Mouse (Mus musculus) Patski (cell line): ENCODE data around the gene Kirrel. TPM values are rescaled to one million over a fixed set of nuclear protein-coding genes. Genes with fewer than 3 reads are reported as not detected.

Experiments used
- ATAC-seq: fragments of 100-300 bp; one replicate; pipeline ENCODE4 v1.8.0; 2021
- CTCF ChIA-PET: fragments of 350-600 bp; sonication (Branson Sonifier 250); formaldehyde crosslinking; loops from one replicate; lab custom pipeline; 2022; ENCODE audit warnings: inconsistent platforms; lab: Charles Lee
- POLR2A ChIA-PET: fragments of 350-600 bp; sonication (Branson Sonifier 250); formaldehyde crosslinking; loops from one replicate; lab custom pipeline; 2022; ENCODE audit warnings: antibody characterized with exemption, inconsistent platforms; lab: Charles Lee
- DNase-seq: peaks from one replicate; pipeline ENCODE4 v3.0.0-alpha.2; 2011; ENCODE audit warnings: low read depth, low spot score
- H3K27me3 ChIP-seq: fragments of 371-371 bp; one replicate; pipeline ENCODE4 v1.5.1; 2021
- CTCF ChIP-seq: fragments of 100-300 bp; IDR thresholded peaks from one replicate; pipeline ENCODE4 v1.5.1; 2021
- in situ Hi-C: fragments of 300-500 bp; cut with MboI; formaldehyde crosslinking; loops from 3 replicates; pipeline ENCODE4 v1.11.1; 2018; ENCODE audit warnings: low pct_unique_long_range_greater_than_20kb, mixed read lengths
- polyA plus RNA-seq: library from polyadenylated mRNA; unstranded; gene quantifications from one replicate; pipeline ENCODE4 v1.2.3, GENCODE M21; 2021

Gene Kirrel
- polyA plus RNA-seq, 1 experiment from 2014 or later, result 156 TPM

DNA sequence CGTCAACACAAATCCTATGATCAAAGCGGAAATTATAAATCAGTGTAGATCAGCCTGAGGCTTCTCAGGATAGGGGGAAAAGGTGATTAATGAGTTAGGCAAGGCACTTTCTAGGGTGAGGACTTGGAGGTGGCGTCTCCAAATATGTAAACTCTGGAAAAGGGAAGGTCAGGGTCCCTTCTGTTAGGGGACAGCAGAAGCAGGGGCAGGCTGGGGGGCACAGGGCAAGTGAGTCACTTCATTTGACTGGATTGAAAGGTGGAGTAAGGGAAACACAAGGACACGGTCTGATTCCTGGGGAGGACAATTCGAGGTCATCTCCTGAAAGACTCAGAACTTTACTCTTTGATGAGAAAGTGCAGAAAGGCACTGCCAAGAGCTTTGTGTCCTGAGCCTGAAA lies 97.6 kb downstream of the Kirrel start:
- TF ChIP-seq CTCF, result no peak
- H3K27me3 ChIP-seq, result no peaks in the 10 kb centered on the region
- ATAC-seq (no peak), DNase-seq (no peak)
- in situ Hi-C loops, result no loop called here
- ChIA-PET CTCF (no interaction called here), POLR2A (no interaction called here)

DNA sequence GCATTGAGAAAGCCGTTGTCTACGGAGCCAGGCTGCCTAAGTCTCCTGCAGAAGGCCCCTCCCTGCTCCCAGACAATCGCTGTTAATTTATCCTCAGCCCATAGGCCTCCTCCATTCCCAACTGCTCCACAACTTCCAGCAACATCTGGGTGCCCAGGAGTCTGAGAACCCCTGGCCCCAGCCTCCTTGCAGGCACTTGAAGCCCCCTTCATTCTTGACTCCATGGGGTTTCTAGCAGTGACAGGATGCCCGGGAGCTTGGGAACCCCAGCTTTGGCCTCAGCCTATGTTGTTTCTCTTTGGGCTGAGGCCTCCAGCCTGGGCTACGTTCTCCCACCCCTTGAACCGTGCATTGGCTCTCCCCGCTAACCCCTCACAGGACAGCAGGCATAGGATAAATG lies 98.4 kb downstream of the Kirrel start:
- DNase-seq (no peak), ATAC-seq (no peak)
- TF ChIP-seq CTCF, result no peak
- POLR2A ChIA-PET, result no interaction called here
- in situ Hi-C loops, result no loop called here
- H3K27me3 ChIP-seq, result no peaks in the 10 kb centered on the region
- CTCF ChIA-PET, result no interaction called here

GRCm38 (mm10) chr3:87072612-87073515 lies 101.7 kb downstream of the Kirrel start:
- peak; percentile 93 for ATAC-seq
- H3K27me3 ChIP-seq, result no peaks in the 10 kb centered on the region
- peak; percentile 94 for DNase-seq
- in situ Hi-C loops, result loop anchor here (5.0 kb wide), 1 partner anchor 36 kb away; no protein-coding TSS in a partner anchor
- ChIA-PET POLR2A (interaction anchor here (1.7 kb wide), 1 partner anchor 8 kb away, joined by 4 read pairs; no protein-coding TSS in a partner anchor), CTCF (interaction anchor here (1.0 to 4.0 kb wide), 7 partner anchors 9 to 112 kb away, joined by 3 to 17 read pairs (median 3); no protein-coding TSS in a partner anchor)
- TF ChIP-seq CTCF, result no peak

DNA sequence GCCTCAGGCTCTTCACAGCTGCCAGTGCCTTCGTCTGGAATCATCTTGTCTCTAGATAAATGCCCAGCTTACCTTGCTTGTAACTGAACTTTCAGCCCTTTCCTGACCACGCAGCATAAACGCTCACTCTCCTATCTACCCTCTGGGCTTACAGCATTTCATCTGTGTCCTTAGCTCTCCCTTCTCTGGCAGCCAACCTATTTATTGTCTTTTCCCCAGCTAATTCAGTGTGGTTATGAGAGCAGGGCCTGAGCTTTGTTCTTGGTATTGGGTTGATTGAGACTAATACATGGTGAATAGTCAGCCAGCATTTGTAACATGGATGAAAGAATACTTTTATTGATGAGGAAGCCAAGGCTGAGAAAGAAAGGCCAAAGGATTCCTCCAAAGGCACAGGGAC lies 102.4 kb downstream of the Kirrel start:
- ATAC-seq (no peak), DNase-seq (no peak)
- TF ChIP-seq CTCF, result no peak
- ChIA-PET POLR2A (interaction anchor here (1.7 kb wide), 1 partner anchor 9 kb away, joined by 4 read pairs; no protein-coding TSS in a partner anchor), CTCF (interaction anchor here (1.0 to 4.0 kb wide), 3 partner anchors 10 to 112 kb away, joined by 3 to 17 read pairs (median 16); no protein-coding TSS in a partner anchor)
- in situ Hi-C loops, result loop anchor here (5.0 kb wide), 1 partner anchor 35 kb away; no protein-coding TSS in a partner anchor
- peaks cover 3% of the 10 kb centered on the region for H3K27me3 ChIP-seq

DNA sequence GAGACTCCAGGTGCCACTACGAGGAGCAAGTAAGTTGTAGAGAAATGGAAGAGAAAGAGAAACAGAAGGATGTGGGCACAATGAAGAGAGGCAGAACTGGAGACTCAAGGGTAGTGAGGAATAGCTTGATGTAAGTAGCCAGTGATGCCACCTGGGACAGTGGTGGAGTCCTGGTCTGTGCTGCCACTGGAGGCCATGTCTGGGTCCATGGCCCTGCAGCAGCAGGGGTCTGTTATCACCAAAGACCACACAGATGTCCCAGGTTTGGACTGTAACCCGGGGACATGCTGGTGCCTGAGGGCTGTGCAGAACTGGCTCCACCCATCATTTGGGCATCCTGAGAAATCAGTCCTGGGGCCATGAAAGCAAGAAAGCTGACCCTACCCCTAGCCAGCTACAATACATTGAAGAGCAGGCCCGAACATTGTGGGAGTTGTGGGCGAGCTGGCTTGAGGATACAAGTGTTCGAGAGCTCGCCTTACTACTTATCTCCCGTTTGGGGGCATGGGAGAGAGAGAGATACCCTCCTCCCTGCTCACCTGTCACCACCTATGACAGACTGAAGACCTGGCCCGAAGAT lies 107.1 kb downstream of the Kirrel start:
- no peak for TF ChIP-seq CTCF
- peaks cover 15% of the 10 kb centered on the region for H3K27me3 ChIP-seq
- ChIA-PET POLR2A (no interaction called here), CTCF (interaction anchor here (0.9 kb wide), 1 partner anchor 37 kb away, joined by 4 read pairs; no protein-coding TSS in a partner anchor)
- DNase-seq (no peak), ATAC-seq (no peak)
- in situ Hi-C loops, result no loop called here

DNA sequence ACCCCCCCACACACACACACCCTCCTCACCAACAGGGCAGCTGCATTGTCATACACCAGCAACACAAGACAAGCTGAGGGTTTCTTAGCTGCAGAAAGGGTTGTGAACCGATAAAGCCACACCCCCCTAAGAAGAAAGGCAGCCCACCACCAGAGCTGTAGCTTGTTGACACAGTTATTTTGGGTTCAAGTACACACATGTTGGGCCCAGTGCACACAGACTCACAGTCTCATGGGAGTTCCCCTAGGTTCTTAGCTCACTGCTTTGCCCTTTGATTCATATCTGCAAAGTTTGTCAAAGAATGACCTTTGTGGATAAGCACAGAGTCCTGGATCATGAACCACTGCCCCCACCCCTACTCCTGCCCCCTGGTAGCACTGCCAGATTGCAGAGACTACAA lies 120.6 kb downstream of the Kirrel start:
- ATAC-seq (no peak), DNase-seq (no peak)
- CTCF ChIA-PET, result interaction anchor here (0.8 to 1.1 kb wide), 3 partner anchors 16 to 28 kb away, joined by 3 read pairs; no protein-coding TSS in a partner anchor
- H3K27me3 ChIP-seq, result peaks cover 66% of the 10 kb centered on the region
- POLR2A ChIA-PET, result no interaction called here
- in situ Hi-C loops, result no loop called here
- no peak for TF ChIP-seq CTCF

DNA sequence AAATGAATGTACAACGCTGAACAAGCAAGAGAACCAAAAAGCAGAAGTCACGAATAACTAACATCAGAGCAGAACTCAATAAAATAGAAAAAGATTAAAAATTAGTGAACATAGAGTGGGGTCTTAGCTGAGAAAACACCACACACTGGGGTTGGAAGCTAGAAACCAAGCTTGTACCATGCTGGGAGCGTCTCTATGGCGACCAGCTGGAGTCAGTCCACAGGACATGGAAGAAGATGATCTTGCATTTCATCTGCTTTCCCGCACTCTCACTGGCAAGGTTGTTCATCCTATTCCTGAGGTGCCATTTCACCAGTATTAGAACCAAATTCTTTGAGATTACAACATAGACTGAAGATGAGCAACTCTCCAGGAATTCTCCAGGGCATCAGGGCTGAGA lies 126.7 kb downstream of the Kirrel start:
- DNase-seq (no peak), ATAC-seq (no peak)
- ChIA-PET POLR2A (no interaction called here), CTCF (interaction anchor here (0.9 to 1.4 kb wide), 4 partner anchors 17 to 456 kb away, joined by 3 to 5 read pairs (median 4); no protein-coding TSS in a partner anchor)
- no peak for TF ChIP-seq CTCF
- H3K27me3 ChIP-seq, result peaks cover 64% of the 10 kb centered on the region
- in situ Hi-C loops, result no loop called here

DNA sequence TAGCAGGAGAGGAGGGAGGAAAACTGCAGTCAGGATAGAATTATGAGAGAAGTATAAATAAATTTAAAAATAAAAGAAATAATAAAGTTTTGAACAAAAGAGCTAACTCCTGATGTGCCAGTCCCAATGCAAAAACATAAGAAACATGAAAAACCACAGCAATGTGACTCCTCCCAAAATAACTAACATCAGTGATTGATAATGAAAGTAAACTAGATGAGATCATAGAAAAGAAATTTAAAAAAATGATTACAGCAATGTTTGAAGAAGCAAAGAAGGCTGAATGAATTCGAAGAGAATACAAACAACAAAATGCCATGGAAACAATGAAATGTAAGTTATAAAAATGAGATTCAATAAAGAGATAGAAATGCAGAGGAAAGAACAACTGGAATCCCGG lies 132.8 kb downstream of the Kirrel start:
- no peak for DNase-seq
- no peak for TF ChIP-seq CTCF
- ATAC-seq, result no peak
- ChIA-PET CTCF (interaction anchor here (2.0 kb wide), 1 partner anchor 40 kb away, joined by 6 read pairs; no protein-coding TSS in a partner anchor), POLR2A (no interaction called here)
- in situ Hi-C loops, result no loop called here
- peaks cover 49% of the 10 kb centered on the region for H3K27me3 ChIP-seq

DNA sequence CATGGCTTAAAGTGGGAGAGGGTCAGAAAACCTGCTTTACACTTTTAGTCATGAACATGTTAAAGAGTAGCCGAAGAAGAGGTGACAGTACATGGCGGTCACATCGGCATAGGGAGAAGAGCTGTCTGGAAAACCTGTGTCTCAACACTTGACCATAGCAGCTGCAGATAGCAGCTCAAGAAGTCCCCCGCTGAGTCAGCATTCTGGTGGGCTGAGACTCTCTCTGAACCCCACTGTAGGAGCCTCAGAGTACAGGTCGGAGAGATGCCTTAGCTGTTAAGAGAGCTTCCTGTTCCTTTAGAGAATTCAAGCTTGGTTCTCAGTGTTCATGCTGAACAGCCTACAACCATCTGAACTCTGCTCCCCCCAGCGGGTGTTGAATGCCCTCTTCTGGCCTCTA lies 136.0 kb downstream of the Kirrel start:
- in situ Hi-C loops, result loop anchor here (5.0 to 10.0 kb wide), 3 partner anchors 34 to 526 kb away; no protein-coding TSS in a partner anchor
- DNase-seq (no peak), ATAC-seq (no peak)
- ChIA-PET POLR2A (interaction anchor here (0.8 kb wide), 1 partner anchor 56 kb away, joined by 3 read pairs; no protein-coding TSS in a partner anchor), CTCF (interaction anchor here (3.0 kb wide), 1 partner anchor 137 kb away, joined by 14 read pairs; the partner anchor contains the start of gene Kirrel)
- H3K27me3 ChIP-seq, result peaks cover 37% of the 10 kb centered on the region
- TF ChIP-seq CTCF, result no peak

GRCm38 (mm10) chr3:87034061-87034460 lies 140.5 kb downstream of the Kirrel start:
- in situ Hi-C loops, result loop anchor here (5.0 to 10.0 kb wide), 3 partner anchors 143 to 531 kb away; no protein-coding TSS in a partner anchor
- ATAC-seq (no peak), DNase-seq (no peak)
- peaks cover 8% of the 10 kb centered on the region for H3K27me3 ChIP-seq
- no peak for TF ChIP-seq CTCF
- POLR2A ChIA-PET, result interaction anchor here (0.8 kb wide), 1 partner anchor 138 kb away, joined by 3 read pairs; no protein-coding TSS in a partner anchor
- CTCF ChIA-PET, result interaction anchor here (1.0 to 5.2 kb wide), 8 partner anchors 28 to 274 kb away, joined by 3 to 49 read pairs (median 4); partner anchors contain the start of gene Kirrel
